Mouse (Mus musculus): Measurements from ENCODE around the gene Bloc1s2.

GRCm38 (mm10) chr19:44192342-44192741 is 46.1 kb upstream of the Bloc1s2 start, which contains the start of gene Pkd2l1:
- TF ChIP-seq CTCF (IDR thresholded peaks at IDR 0.05; ENCODE audit: low read depth) (no peak), EP300 (IDR thresholded peaks at IDR 0.05; ENCODE audit: low read depth) (no peak)
